Mouse (Mus musculus) erythroid progenitor cell, adult 5-6 weeks (primary cell): ENCODE measurements around the gene Tifab. TPM values are rescaled to one million over a fixed set of nuclear protein-coding genes. Genes with fewer than 3 reads are reported as not detected.
A peak's percentile ranks its signal among the peaks of the same experiment; 100 is the strongest.
"Not testable (repeated sequence)": the region's sequence is repeated elsewhere in the genome, so short reads cannot be mapped to it uniquely, and the experiment has no call there.

Experiments used
- ATAC-seq: replicated peaks from 2 replicates; pipeline ENCODE4 v1.8.0; 2016; ENCODE audit warnings: moderate number of reproducible peaks, mild to moderate bottlenecking, moderate TSS enrichment, inconsistent platforms; ENCODE audit not compliant: poor library complexity, low FRiP score, severe bottlenecking
- total RNA-seq, 2 experiments: library from RNA; stranded (forward) in 1 of 2; stranded (reverse) in 1 of 2; fragments of 150-400 nt in 1 of 2; fragments of 186-747, 209-891 nt in 1 of 2; gene quantifications; 2 replicates each; pipeline versions ENCODE4 v1.2.3 to v1.2.4; 2015 to 2017; ENCODE audit warnings: low replicate concordance in 2 of 2

The Tifab gene
- total RNA-seq (2015; ENCODE audit: low replicate concordance): 9.2 and 11.9 TPM in 2 replicates
- 3.1 and 10.2 TPM in 2 replicates for total RNA-seq (2017; ENCODE audit: low replicate concordance)

DNA sequence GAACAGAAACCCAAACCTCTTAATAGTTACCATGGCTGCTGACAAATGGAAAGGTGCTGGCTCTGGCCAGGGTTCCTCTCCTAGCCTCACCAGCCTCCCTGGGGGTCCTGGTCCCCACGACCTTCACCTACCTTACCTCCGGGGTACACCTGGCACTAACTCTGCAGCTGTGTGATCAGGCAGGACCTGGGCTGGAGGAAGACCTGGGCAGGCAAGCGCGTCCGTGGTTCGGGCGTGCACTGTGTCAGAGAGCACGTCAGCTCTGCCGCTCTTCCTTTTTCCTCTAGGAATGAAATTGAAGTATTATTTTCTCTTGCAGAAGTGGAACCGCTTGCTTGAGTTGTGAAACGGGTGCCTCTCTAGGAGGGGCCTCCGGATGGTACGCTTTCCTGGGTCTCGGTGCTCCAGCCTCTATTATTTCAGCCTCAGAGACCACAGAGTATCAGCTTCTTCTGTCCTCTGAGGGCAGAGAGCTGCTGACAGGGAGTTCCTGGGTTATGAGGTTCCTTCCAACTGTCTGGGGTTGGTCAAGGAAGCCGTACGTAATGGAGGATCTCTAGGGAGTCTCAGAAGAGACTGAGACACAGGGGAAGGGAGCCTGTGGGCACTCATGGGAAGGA lies at the start of gene Tifab:
Gene Tifab (minus strand): TSS at position 470 of the 620 bp plus-strand sequence.
- ATAC-seq: no peak

DNA sequence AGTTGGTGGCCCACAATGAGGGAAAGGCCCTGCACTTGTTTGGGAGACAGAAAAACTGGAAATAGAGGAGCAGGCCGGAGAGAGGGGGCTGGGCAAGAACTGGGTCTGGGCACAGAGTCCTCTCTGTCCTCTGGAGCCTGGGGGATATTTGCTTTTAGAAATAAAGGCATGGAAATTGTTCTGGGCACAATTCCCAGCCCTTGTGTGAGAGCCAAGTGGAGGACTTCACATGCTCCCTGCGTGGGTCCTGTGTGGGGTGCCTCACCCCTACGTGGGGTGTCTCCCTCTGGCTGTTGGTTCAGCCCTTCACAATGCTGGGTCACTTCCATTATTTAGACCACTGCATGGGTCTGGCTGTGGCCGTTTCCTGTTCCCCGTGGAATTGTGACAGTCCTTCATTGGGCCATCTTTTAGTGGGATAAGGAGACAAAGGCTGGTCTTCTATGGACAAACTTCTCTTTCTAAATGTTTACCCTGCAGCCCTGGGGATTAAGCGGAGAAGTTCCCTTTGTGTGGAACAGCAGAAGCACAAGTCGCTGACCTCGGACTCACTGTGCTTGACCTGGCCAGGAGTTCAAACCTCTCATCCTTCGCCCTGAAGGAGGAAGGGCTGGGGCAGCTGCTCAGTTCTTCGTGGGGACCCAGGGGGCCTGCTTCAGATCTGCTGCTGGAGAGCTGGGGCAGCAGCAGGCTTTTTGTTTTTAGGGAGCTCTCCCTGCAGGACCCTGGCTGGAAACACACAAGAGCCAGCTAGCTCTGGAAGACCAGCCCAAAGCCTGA lies 47.7 kb upstream of the Tifab start:
- ATAC-seq: no peak

DNA sequence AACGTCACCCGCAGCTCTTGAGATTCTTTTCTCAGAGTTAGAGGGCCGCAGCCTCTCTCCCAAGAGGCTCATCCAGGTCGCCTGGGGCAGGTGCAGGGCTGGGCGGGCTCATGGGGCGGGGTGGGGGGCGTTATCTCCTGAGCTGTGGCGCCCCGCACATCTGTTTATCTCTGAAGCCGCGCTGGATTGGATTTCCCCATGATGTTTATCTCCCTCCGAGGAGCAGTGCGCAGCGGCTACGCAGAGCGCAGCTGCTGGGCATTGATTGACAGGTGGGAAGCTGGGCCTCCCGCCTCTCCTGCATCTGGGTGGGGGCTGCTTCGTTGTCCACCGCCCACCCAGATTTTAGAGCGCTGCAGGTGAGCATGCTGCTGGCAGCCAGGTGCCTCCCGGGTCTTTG lies 44.9 kb upstream of the Tifab start:
- ATAC-seq: no peak

DNA sequence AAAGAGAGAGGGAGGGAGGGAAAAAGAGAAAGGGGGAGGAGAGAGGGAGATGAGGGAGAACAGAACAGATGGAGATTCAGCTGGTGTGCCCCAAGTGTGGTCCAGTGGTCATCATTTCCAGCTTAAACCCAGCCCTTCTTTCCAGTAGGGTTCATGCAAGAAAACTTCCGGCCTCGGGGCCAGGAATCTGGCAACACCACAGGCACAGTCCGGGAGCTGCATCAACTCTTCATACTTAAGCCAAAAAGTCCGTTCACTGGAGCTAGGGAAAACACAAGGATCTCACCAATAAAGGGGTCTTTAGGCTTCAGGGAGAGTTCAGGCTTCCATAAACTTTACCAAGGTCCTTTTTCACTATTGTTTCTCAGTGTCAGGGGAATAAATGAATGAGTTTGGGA lies 44.2 kb upstream of the Tifab start:
- ATAC-seq: no peak

DNA sequence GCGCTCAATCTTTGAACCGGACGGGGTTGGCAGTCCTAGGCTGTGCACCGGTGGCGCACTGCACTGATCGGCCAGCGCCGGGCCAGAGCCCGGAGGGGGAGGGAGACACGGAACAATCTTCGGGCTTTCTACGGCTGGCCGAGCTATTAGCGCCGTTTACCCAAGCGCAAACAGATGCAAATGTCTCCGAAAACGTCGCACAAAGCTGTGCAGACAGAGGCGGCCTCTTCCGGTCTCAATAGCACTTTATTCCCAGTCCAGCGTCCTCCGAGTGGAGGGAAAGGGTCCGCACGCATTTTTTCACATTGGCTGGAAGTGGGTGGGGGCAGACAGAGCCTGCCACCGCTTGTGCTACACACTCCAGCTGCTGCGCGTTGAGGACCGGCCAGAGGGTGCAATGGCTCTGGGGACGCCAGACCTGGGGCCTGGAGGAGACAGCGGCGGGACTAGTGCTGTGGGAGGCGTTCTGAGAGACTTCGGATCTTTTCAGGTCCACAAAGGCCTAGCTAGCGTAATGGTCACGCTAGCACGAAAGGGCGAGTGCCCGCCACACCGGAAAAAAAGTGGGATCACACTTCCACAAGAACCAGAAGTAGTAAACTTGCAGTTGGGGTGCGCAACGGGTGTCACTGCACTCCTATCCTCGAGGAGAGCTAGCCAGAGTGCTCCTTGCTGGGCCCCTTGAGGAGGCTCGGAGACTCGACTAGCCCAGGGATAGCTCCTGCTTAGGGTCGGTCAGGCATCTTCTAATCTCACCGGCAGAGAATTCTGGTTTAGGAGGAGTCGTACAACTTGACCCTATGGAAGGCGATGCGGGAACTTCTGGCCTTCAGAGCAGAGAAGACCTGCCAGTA lies 43.5 kb upstream of the Tifab start:
- no peak for ATAC-seq

DNA sequence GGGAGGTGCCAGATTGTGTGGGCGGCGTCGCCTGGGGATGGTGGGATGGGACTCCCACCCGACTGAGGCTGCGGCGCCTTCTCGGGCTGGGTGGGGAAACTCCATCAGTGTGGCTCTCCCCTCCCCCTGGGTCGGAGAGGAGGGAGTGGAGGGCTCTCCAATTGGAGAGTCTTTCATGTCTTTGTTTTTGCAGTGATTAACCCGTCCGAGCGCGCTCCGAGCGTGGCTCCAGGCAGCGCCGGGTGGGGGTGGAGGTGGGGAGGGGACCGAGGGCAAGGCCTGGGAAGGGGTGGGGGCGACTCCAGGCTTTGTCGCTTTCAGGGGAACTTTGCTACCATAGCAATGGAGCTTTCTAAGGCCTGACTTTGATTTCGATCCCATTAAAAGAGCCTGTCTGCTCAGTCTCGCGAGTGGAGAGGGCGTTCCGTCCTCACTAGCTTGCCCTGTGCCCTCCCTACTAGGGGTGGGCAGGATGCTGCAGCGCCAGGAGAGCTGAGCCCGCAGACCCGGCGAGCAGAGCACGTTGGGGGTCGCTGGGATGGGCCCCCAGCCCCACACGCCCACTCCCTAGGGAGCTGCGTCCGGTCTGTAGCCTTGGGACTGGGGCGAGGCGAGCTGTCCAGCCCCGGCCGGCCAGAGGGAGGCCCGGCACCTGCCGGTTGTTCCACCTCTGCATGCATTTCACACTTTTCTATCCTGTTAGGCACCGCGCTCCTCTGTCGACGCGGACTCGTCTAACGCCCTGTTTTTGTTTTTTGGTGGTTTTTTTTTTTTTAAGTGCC lies 42.6 kb upstream of the Tifab start:
- ATAC-seq: no peak

DNA sequence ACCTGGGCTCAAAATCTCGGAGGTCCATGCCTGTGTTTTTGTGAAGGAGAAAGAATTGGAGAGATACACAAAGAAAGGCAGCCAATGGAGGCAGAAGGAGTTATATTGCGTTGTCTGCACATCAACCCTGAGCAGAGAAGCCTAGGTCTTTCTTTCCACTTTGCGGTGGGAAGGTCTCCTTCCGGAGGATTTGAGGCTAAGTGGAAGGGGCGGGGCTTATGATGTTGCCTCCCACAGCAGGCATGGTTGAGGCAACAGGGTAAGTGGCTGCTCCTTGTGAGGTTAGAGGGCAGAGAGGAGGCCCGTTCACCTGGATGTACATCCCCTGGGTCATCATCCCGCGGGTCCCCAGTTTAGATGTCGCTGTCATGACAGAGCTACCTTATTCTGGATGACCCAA lies 40.6 kb upstream of the Tifab start:
- ATAC-seq: no peak

DNA sequence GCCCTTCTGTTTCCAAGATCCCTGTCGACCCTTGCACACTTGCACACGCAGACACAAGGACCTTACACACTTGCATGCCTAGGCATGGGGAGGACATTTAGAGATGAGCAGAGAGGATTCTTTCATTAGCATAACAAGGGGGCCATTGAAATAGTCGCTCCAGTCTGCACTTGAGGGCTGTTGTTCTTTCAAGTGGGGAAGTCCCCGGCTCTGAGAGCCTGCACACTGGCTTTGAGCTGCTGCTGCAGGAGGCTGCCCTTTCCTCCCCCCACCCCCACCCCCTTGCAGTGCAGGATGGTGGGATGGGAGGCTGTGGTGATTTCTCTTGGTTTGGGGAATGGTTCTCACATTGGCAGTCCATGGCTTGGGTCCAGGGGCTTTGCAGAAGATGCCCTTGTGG lies 37.4 kb upstream of the Tifab start:
- ATAC-seq: no peak

DNA sequence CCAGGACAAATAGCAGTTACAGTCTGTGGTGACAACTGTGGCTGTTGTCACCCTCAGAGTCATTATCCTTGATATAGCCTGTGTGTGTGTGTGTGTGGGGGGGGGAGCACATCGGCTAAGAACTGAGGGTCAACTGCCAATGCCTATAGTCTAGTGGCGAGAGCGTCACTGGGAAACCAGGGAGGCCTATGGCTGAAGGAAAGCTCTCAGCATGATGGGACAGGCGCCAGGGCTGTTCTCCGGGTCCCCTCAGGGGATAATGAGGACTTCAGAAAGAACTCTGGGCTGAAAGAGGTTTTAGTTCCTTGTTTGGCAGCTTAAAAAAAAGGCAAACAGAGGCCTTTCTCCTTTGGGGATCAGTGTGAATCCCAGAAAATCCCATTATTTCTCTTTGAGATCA lies 35.9 kb upstream of the Tifab start:
- no peak for ATAC-seq

DNA sequence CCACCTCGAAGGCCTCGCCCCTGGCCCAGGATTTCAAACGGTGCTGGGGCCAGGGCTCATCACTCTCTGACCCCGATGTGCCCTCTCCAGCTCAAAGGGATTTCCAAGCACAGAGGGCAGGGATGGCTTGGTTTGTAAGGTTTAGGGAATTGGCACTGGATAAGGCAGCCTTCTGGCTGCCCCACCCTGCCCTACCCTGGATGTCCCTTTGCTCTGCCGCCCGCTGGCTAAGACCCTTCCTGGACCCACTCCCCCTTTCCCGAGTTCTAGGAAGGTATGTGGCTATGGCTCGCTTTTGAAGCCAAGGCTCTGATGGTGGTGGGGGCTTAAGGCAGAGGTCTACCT lies 30.4 kb upstream of the Tifab start:
- no peak for ATAC-seq

DNA sequence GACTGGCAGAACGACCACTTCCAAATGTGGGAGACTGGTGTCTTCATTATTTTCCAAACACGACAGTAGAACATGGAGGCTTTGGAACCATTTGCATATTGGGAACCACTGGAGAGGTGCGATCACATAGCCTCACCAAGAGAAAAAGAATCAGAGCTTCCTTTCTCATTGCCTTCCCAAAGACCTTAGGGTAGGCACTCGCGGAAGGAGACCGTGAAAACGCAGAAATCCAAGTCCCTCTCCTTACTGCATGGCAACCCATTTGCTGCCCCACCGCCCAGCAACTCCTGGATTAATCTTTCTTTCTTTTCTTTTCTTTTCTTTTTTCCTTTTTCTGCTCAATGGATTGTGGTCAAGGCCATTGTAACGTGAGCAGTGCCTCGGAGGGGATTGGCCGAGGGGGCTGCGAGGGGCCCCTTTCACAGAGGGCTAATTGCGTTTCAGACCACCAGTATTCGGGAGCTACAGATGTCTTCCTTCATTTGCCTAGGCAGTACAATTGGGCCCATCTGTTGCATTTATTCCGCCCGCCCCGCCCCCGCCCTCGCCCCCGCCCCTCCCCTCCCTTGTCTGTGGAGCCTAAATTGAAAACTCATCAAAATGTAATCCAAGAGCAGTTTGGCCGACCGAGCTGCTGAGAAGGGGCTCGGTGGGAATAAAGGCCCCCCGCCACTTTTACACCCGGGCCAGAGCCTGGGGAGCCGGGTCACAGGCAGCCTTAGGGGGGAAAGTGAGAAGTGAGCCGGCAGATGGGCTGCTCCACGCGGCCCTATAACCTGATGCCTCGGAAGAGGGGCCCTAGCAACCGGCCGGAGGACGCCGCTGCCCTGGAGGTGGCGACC lies 29.8 kb upstream of the Tifab start:
- ATAC-seq: no peak

DNA sequence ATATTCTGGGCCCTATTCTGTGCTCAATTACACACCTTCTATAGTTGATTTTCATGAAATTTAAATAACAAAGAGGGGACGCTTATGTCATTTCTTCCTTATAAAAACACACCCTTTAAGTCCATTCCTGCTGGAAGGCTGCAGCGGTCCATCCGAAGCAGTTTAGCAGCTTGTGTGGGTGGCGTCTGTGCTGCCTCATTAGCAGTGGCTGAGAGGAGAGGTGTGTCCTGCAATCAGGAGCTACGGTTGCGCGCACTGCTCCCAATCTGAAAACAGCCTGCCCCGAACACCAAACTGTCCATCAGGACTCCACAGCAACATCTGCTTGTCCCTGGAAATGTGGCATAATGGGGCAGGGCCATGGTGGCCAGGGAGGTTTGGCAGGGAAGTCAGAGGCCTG lies 20.8 kb upstream of the Tifab start:
- ATAC-seq: no peak

DNA sequence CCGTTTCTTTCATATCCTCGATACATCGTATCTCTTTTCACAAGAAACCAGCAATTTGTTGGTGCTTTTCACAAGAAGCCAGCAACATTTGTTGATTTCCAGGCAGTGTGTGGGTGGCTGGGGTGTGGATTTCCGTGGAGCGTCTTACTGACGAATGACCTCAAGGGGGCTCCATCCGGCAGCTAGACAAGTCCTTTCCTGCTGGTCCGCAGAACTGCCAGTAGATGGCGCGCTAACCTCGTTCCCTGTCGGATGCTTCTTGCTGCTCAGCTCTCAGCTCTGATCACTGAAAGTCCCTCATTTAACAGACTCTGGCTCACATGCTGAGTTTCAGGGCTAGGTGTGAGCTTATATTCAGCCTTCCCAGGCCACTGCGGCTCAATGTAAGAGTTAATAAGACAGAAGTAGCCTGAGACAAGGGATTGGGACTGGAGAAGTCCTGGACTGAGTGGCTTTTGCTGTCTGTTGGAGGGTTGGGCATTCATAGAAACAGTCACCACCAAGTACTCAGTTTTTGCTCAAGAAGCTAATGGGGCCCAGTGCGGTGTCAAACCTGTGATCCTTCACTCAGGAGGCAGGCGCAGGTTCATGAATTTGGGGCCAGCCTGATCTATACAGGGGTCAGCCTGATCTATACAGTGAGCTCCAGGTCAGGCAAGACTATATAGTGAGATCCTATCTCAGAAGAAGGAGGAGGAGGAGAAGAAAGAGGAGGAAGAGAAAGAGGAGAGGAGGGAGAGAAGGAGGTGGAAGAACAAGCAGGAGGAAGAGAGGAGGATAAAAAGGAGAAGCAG lies 19.0 kb upstream of the Tifab start:
- ATAC-seq: peak; percentile 81

DNA sequence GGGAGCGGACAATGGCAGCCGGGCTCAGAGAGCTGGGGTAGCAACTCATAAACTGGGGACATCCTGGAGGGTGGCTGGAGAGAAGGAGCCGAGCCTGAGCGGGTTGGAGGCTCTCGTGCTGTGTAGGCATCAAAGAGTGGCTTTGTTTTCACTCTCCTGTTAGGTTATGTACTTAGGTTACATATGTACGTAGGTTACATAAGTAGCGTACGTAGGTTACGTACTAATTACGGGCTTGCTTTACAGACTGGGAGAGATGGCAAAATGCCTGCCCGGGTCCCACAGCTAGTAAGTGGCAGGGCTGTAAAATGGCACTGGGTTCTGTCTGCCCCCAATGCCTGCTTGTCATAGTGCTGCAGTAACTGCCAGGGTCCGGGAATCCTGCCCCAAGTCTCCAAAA lies 18.3 kb upstream of the Tifab start:
- no peak for ATAC-seq

DNA sequence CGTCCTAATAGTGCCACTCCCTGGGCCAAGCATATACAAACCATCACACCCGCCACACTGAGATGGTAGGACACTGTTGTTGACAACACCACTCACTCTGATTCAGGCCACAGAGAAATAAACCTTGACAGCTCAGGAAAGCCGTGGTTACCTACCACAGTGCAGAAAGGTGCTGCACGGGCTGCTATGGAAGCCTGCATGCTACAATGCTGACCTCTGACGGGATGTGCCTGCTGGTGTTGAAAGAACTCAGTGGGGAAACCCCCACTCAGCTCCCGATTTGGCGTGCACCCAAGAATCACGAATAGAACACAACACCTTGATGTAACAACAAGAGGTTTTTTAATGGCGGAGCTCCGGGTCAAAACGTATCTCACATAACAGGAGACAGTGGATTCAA lies 17.1 kb upstream of the Tifab start:
- not testable (repeated sequence) for ATAC-seq

DNA sequence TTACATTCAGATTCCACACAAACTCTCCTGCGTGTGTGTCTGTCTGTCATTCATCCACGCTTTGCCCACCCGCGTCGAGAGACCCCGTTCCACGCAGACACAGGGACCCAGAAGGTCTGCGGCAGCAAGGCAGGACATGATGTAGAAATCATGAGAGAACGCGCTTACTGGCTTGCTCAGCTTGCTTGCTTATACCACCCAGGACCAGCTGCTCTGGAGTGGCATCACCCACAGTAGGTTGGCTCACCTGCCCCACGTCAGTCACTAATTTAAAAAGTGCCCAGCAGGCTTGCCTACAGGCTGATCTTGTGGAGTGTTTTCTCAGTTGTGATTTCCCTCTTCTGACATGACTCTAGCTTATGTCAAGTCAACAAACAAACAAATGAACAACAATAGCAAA lies 15.5 kb upstream of the Tifab start:
- ATAC-seq: not testable (repeated sequence)

DNA sequence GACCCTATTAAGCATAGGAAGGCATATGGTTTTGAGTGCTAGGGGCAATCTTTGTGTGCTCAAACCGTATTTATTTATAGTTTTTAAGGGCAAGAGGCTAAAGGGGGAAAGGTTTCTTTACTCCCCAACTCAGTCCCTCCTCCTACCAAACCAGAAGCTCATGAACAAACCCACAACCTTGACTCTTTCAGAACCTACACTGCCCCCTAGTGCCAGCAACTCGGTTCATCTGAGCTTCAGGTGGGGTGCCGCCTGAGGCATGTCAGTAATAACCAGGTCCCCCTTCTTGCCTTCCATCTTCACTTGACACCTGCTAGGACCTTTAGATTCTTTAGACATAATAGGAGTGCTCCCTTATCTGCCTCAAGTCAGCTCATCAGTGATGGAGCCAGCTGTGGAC lies 12.5 kb upstream of the Tifab start:
- ATAC-seq: no peak

DNA sequence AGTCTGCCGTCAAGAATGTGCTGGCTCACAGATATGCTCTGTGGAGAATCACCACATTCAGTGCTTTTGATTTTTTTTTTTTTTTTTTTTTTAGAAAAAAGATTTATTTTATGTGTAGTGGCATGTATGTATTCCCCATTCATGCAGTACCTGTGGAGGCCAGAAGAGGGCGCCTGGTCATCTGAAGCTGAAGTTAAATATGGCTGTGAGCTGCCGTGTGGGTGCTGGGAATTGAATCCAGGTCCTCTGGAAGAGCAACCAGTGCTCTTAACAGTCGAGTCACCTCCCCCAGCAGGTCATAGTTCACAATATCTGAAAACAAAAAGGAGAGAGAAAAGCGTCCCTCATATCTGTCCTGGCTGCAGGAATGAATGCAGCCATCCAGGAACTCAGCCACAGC lies 11.0 kb upstream of the Tifab start:
- ATAC-seq: no peak
